Mouse (Mus musculus) midbrain, embryonic 14.5 days (tissue): ENCODE measurements around the gene Cycs. TPM values are rescaled to one million over a fixed set of nuclear protein-coding genes. Genes with fewer than 3 reads are reported as not detected.

Source experiments
- ATAC-seq: fragments of 200-750 bp; cut with Nextera tagmentation; 2 replicates; pipeline ENCODE4 v1.8.0; 2017; ENCODE audit warnings: moderate number of reproducible peaks, moderate library complexity; ENCODE audit not compliant: low FRiP score, low TSS enrichment
- DNase-seq: peaks from one replicate; pipeline ENCODE4 v3.0.0-alpha.2; 2015
- H3K27ac ChIP-seq: fragments of 300-500 bp; sonication (generic); replicated peaks from 2 replicates; pipeline ENCODE4 v1.5.1; 2014; ENCODE audit warnings: mild to moderate bottlenecking, low read depth, low read length, moderate library complexity
- H3K27me3 ChIP-seq: fragments of 300-500 bp; sonication (generic); 2 replicates; pipeline ENCODE4 v1.6.1; 2014; ENCODE audit warnings: low read length, control low read depth, mixed read lengths; ENCODE audit not compliant: control insufficient read depth, insufficient read depth
- H3K36me3 ChIP-seq: fragments of 300-500 bp; sonication (generic); 2 replicates; pipeline ENCODE4 v1.6.1; 2014; ENCODE audit warnings: low read length, control low read depth; ENCODE audit not compliant: control insufficient read depth, insufficient read depth
- H3K4me1 ChIP-seq: fragments of 300-500 bp; sonication (generic); 2 replicates; pipeline ENCODE4 v1.6.1; 2014; ENCODE audit warnings: mild to moderate bottlenecking, antibody characterized with exemption, low read length, control low read depth; ENCODE audit not compliant: control insufficient read depth, insufficient read depth
- H3K4me2 ChIP-seq: fragments of 300-500 bp; sonication (generic); 2 replicates; pipeline ENCODE4 v1.6.1; 2014; ENCODE audit warnings: mild to moderate bottlenecking, low read length, moderate library complexity
- H3K4me3 ChIP-seq: fragments of 300-500 bp; sonication (generic); replicated peaks from 2 replicates; pipeline ENCODE4 v1.5.1; 2014; ENCODE audit warnings: low read depth, low read length
- H3K9ac ChIP-seq: fragments of 300-500 bp; sonication (generic); replicated peaks from 2 replicates; pipeline ENCODE4 v1.6.1; 2014; ENCODE audit warnings: mild to moderate bottlenecking, low read length, moderate library complexity
- H3K9me3 ChIP-seq: fragments of 300-500 bp; sonication (generic); 2 replicates; pipeline ENCODE4 v1.6.1; 2016; ENCODE audit warnings: low read length, control low read depth, mixed read lengths; ENCODE audit not compliant: control insufficient read depth
- whole genome bisulfite sequencing: fragments of 180-500 bp; shearing (Covaris S2); extraction: QIAGEN DNeasy Blood & Tissue Kit; methylation state at CpG from one replicate; pipeline ENCODE4 v1.1.7; 2014; 5-methylcytosine and 5-hydroxymethylcytosine counted together
- polyA plus RNA-seq: library from polyadenylated mRNA; unstranded; fragments of >200 nt; fragmentation: Nextera tagmentation; extraction: Ambion mirVana; gene quantifications from 2 replicates; pipeline ENCODE4 v1.2.1, GENCODE M21; 2014

Gene Cycs
- polyA plus RNA-seq, 1 experiment from 2014 or later = 70.5 TPM

DNA sequence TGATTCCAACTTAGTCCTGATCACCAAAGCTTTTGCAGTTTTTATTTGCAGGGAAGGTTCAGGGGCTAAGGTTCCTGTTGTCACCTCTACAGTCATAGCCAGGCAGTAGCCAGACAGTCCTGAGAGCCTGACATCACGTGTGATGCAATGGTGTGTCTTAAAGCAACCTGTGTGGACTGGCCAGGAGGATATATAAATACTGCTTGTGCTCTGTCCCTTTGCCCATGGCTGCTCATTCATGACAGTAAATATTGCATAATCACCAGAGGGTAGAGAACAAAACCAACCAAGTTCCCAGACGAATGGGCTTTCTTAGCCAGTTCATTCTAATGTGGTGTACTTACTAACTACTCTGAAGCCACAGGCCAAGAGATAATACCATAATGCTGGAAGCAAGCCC, 21.1 kb upstream of the Cycs start:
- H3K36me3 ChIP-seq = peaks cover 2% of the 10 kb centered on the region; the same call in 1 of the 2 replicates
- WGBS = 83% methylated on average over 2 of the region's 2 CpGs
- ATAC-seq = no peak

DNA sequence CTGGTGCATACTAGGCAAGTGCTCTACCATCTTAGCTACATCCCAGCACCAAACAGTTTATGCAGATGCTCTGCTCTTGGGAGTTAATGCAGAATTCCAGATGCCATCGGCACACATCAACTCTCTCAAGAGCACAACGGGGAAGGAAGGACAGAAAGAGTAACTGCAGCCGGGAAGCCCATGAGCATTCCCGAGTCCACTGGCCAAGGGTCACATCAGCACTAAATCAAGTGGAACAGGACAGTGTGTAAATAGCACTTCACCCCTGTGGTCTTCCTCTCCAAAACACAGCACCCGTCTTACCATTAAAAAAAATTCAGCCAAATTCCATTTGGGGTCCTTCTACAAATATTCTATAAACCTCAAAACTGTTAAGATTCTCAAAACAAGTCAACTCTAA, 20.0 kb upstream of the Cycs start:
- Histone ChIP-seq H3K27ac (no peak overlapping the region), H3K4me1 (no peaks in the 10 kb centered on the region), H3K9me3 (no peaks in the 10 kb centered on the region), H3K4me3 (no peak overlapping the region), H3K36me3 (peaks cover 2% of the 10 kb centered on the region; the same call in 1 of the 2 replicates), H3K27me3 (no peaks in the 10 kb centered on the region), H3K4me2 (no peak overlapping the region), H3K9ac (no peak overlapping the region)
- 89% methylated on average over 5 of the region's 5 CpGs for WGBS
- ATAC-seq (no peak), DNase-seq (no peak)

More for the DNA sequence above, 21.1 kb upstream of the Cycs start:
- Histone ChIP-seq H3K27me3 (no peaks in the 10 kb centered on the region), H3K9ac (no peak overlapping the region), H3K9me3 (no peaks in the 10 kb centered on the region), H3K27ac (no peak overlapping the region), H3K4me2 (no peak overlapping the region), H3K4me3 (no peak overlapping the region), H3K4me1 (no peaks in the 10 kb centered on the region)
- no peak for DNase-seq

GRCm38 (mm10) chr6:50585733-50586132, 19.4 kb upstream of the Cycs start:
- peaks cover 2% of the 10 kb centered on the region; the same call in 1 of the 2 replicates for H3K36me3 ChIP-seq
- no peaks in the 10 kb centered on the region for H3K4me1 ChIP-seq
- no peaks in the 10 kb centered on the region for H3K9me3 ChIP-seq
- WGBS = 91% methylated on average over 7 of the region's 7 CpGs
- ATAC-seq (no peak), DNase-seq (no peak)
- H3K27ac ChIP-seq = no peak overlapping the region
- H3K27me3 ChIP-seq = no peaks in the 10 kb centered on the region
- H3K4me3 ChIP-seq = no peak overlapping the region
- no peak overlapping the region for H3K9ac ChIP-seq
- no peak overlapping the region for H3K4me2 ChIP-seq

DNA sequence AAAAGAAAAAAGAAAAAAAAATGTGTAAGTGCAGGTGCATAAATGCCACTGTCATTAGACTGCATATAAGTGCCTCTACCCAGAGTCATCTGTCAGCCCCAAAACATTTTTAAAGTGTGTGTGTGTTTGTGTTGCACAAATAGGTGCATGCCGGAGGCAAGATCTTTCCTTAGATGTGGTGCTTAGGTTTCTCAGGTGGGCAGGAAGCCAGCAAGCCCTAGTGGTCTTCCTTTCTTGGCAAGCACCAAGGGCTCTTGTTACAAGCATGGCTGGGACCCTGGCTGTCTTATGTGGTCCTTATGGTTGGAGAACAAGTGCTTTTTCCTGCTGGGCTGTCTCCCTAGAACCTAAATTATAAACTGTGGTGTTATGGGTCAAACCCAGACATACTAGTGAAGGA, 5.3 kb upstream of the Cycs start:
- ATAC-seq = no peak
- Histone ChIP-seq H3K27ac (no peak overlapping the region), H3K4me3 (no peak overlapping the region), H3K9me3 (no peaks in the 10 kb centered on the region), H3K27me3 (no peaks in the 10 kb centered on the region), H3K4me1 (peaks cover 5% of the 10 kb centered on the region), H3K9ac (no peak overlapping the region), H3K4me2 (no peak overlapping the region), H3K36me3 (no peaks in the 10 kb centered on the region)
- no peak for DNase-seq
- 90% methylated on average over 1 of the region's 1 CpGs for WGBS

- H3K36me3 ChIP-seq = peaks cover 21% of the 10 kb centered on the region
- peak overlapping the region; percentile 55 for H3K4me3 ChIP-seq
- H3K9me3 ChIP-seq = no peaks in the 10 kb centered on the region
- no peak for ATAC-seq
- H3K4me2 ChIP-seq = peak overlapping the region; percentile 83
- peak overlapping the region; percentile 90 for H3K9ac ChIP-seq
- no peak for DNase-seq
- H3K27ac ChIP-seq = peak overlapping the region; percentile 89
- peaks cover 8% of the 10 kb centered on the region for H3K4me1 ChIP-seq
- no peaks in the 10 kb centered on the region for H3K27me3 ChIP-seq
- 20% methylated on average over 6 of the region's 6 CpGs for WGBS
Observed at GRCm38 (mm10) chr6:50566997-50567255, 588 bp upstream of the Cycs start.

DNA sequence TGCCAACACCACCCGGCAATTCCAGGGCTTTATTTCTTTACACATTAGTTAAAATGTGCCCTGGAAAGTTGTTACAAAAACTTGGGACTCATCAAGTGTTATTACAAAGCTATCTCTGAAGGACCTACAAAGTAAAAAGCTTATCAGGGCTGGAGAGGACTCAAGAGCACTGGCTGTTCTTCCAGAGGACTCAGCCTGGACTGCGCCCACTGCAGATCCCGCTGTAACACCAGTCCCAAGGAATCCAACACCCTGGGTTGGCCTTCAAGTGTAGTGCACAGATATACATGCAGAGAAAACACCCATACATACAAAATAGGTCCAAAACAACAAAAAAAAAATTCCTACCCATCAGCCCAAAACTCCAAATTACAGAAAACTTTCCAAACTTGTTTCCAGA, 2.7 kb downstream of the Cycs start:
- no peaks in the 10 kb centered on the region for H3K9me3 ChIP-seq
- peaks cover 21% of the 10 kb centered on the region for H3K36me3 ChIP-seq
- H3K27me3 ChIP-seq = no peaks in the 10 kb centered on the region
- 93% methylated on average over 3 of the region's 3 CpGs for WGBS
- ATAC-seq = no peak
- DNase-seq = no peak
- no peak overlapping the region for H3K9ac ChIP-seq
- H3K4me1 ChIP-seq = peaks cover 8% of the 10 kb centered on the region
- H3K4me2 ChIP-seq = no peak overlapping the region
- H3K4me3 ChIP-seq = no peak overlapping the region
- no peak overlapping the region for H3K27ac ChIP-seq

GRCm38 (mm10) chr6:50562421-50562820, 3.9 kb downstream of the Cycs start:
- H3K4me2 ChIP-seq = no peak overlapping the region
- peaks cover 7% of the 10 kb centered on the region for H3K4me1 ChIP-seq
- peaks cover 21% of the 10 kb centered on the region for H3K36me3 ChIP-seq
- H3K27ac ChIP-seq = no peak overlapping the region
- WGBS = 96% methylated on average over 4 of the region's 4 CpGs
- H3K27me3 ChIP-seq = no peaks in the 10 kb centered on the region
- no peak overlapping the region for H3K4me3 ChIP-seq
- DNase-seq = no peak
- H3K9me3 ChIP-seq = no peaks in the 10 kb centered on the region
- H3K9ac ChIP-seq = no peak overlapping the region
- ATAC-seq = no peak

DNA sequence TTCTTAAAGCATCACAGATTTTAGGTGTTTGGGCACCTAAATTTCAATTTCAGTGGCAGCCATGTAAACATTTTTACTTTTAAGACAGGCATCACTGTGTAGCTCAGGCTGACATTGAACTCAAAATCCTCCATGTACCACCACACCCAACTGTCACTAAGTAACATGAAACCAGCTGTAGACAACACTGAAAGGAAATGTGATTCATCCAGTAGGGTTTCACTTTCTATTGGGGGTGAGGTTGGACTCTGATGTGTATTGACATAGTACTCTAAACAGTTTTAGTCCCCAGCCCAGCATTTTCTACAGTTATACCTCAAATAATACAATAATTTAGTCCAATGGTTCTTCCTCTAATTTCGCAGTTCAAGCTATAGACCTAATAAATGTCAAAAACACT, 5.6 kb downstream of the Cycs start:
- Histone ChIP-seq H3K4me2 (no peak overlapping the region), H3K27me3 (no peaks in the 10 kb centered on the region), H3K9me3 (no peaks in the 10 kb centered on the region), H3K4me3 (no peak overlapping the region), H3K4me1 (0 out of 2 replicates have a peak, but pooled peaks cover 3% of the 10 kb centered on the region), H3K27ac (no peak overlapping the region), H3K9ac (no peak overlapping the region), H3K36me3 (peaks cover 21% of the 10 kb centered on the region)
- no peak for ATAC-seq
- no peak for DNase-seq
- WGBS = 100% methylated on average over 1 of the region's 1 CpGs

DNA sequence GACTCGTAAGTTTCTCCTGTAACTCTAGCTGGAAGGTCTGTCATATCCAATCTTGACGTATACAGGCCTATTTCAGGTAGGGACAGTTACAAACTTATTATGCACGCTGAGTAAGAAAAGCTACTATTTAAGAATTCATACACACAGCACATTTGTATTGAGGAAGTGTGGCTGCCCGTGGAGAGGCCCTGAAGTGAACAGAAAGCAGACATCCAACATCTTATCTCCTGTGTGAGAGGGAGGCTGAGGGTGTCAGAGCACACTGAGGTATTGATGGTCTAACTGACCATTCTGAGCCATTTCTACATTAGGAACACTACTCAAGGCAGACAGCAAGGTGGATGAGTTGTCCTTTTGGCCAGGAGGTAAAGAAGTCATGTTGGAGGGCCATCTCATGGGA, 7.5 kb downstream of the Cycs start:
- Histone ChIP-seq H3K27ac (no peak overlapping the region), H3K4me3 (no peak overlapping the region), H3K4me1 (no peaks in the 10 kb centered on the region), H3K9me3 (no peaks in the 10 kb centered on the region), H3K4me2 (no peak overlapping the region), H3K9ac (no peak overlapping the region), H3K36me3 (peaks cover 17% of the 10 kb centered on the region), H3K27me3 (no peaks in the 10 kb centered on the region)
- ATAC-seq = no peak
- WGBS = 92% methylated on average over 4 of the region's 4 CpGs
- no peak for DNase-seq
